Mouse (Mus musculus) thymus, adult 18-20 months (tissue): ENCODE measurements around the gene Gm5617.
"Not testable (repeated sequence)": the region's sequence is repeated elsewhere in the genome, so short reads cannot be mapped to it uniquely, and the experiment has no call there.

Experiments
- DNase-seq, 2 experiments: peaks; one replicate each; pipeline ENCODE4 v3.0.0; 2022; ENCODE audit warnings: mixed read lengths in 2 of 2

Gm5617 gene

GRCm38 (mm10) chr9:48503001-48503400 is 7.8 kb downstream of the Gm5617 start:
- no peak for DNase-seq

GRCm38 (mm10) chr9:48504741-48505365 is 9.6 kb downstream of the Gm5617 start:
- DNase-seq: no peak

GRCm38 (mm10) chr9:48510134-48510533 is 14.9 kb downstream of the Gm5617 start:
- no peak for DNase-seq

GRCm38 (mm10) chr9:48515332-48515731 is 20.1 kb downstream of the Gm5617 start:
- DNase-seq: no peak

- no peak for DNase-seq
These were observed 21.6 kb downstream of the Gm5617 start for GRCm38 (mm10) chr9:48516615-48517371.

GRCm38 (mm10) chr9:48517372-48518130 is 22.3 kb downstream of the Gm5617 start:
- no peak for DNase-seq

- not testable (repeated sequence) for DNase-seq
These were observed 25.2 kb downstream of the Gm5617 start for GRCm38 (mm10) chr9:48520405-48520804.

GRCm38 (mm10) chr9:48525566-48525965 is 30.3 kb downstream of the Gm5617 start:
- no peak for DNase-seq

- DNase-seq: no peak
These were observed 31.3 kb downstream of the Gm5617 start for GRCm38 (mm10) chr9:48526520-48526919.

- DNase-seq: no peak
These were observed 36.1 kb downstream of the Gm5617 start for GRCm38 (mm10) chr9:48531294-48531693.

GRCm38 (mm10) chr9:48532203-48532602 is 37.0 kb downstream of the Gm5617 start:
- DNase-seq: no peak

GRCm38 (mm10) chr9:48532730-48533129 is 37.5 kb downstream of the Gm5617 start:
- no peak for DNase-seq

GRCm38 (mm10) chr9:48536414-48536813 is 41.2 kb downstream of the Gm5617 start:
- no peak for DNase-seq

GRCm38 (mm10) chr9:48537616-48538015 is 42.4 kb downstream of the Gm5617 start:
- not testable (repeated sequence) for DNase-seq

- DNase-seq: peak in 1 of 2 experiments; percentile 20
These were observed 42.9 kb downstream of the Gm5617 start for GRCm38 (mm10) chr9:48538044-48538645.

GRCm38 (mm10) chr9:48538688-48539087 is 43.4 kb downstream of the Gm5617 start:
- DNase-seq: no peak
